Mouse (Mus musculus): ENCODE measurements around the gene Flt3. TPM values are rescaled to one million over a fixed set of nuclear protein-coding genes. Genes with fewer than 3 reads are reported as not detected.

Gene Flt3
- total and polyA plus RNA-seq, 3 experiments = 0.01 TPM; not detected in 2

GRCm38 (mm10) chr5:147317321-147317720 is 83.0 kb downstream of the Flt3 start:
- no peaks in the 10 kb centered on the region for H3K4me1 ChIP-seq (ENCODE audit: control insufficient read depth in 1 of 2, insufficient read depth in 2 of 2, low read length in 2 of 2)
- no peak overlapping the region for H3K4me3 ChIP-seq (ENCODE audit: control insufficient read depth in 1 of 2, insufficient read depth in 1 of 2, low read depth in 2 of 2, low read length in 2 of 2)
- no peak overlapping the region for H3K9ac ChIP-seq (ENCODE audit: control insufficient read depth, low read depth, low read length, poor library complexity, severe bottlenecking)
- H3K36me3 ChIP-seq (ENCODE audit: control insufficient read depth in 1 of 2, insufficient read depth in 2 of 2, low read length in 2 of 2) = no peaks in the 10 kb centered on the region
- peaks cover 0 to 4% of the 10 kb centered on the region in 2 experiments; a peak in 2 of 4 replicates for H3K27me3 ChIP-seq (ENCODE audit: control insufficient read depth in 1 of 2, insufficient read depth in 2 of 2, low read length in 2 of 2)
- DNase-seq (ENCODE audit: low read depth, low spot score) = no peak
- no peak for TF ChIP-seq KAT2A (conservative IDR thresholded peaks at IDR 0.05; ENCODE audit: low read depth, low read length)
- no peak overlapping the region for H3K27ac ChIP-seq (ENCODE audit: control insufficient read depth, low read depth, low read length)
- no peaks in the 10 kb centered on the region for H3K79me2 ChIP-seq (ENCODE audit: control insufficient read depth, insufficient read depth, low read length, poor library complexity)
- H3K9me3 ChIP-seq (replicated peaks; ENCODE audit: insufficient read depth, low read length) = no peaks in the 10 kb centered on the region

GRCm38 (mm10) chr5:147315432-147316075 is 84.7 kb downstream of the Flt3 start:
- Histone ChIP-seq H3K27me3 (ENCODE audit: control insufficient read depth in 1 of 2, insufficient read depth in 2 of 2, low read length in 2 of 2) (no peaks in the 10 kb centered on the region), H3K27ac (ENCODE audit: control insufficient read depth, low read depth, low read length) (no peak overlapping the region), H3K79me2 (ENCODE audit: control insufficient read depth, insufficient read depth, low read length, poor library complexity) (no peaks in the 10 kb centered on the region), H3K4me1 (ENCODE audit: control insufficient read depth in 1 of 2, insufficient read depth in 2 of 2, low read length in 2 of 2) (no peaks in the 10 kb centered on the region), H3K4me3 (ENCODE audit: control insufficient read depth in 1 of 2, insufficient read depth in 1 of 2, low read depth in 2 of 2, low read length in 2 of 2) (no peak overlapping the region), H3K9ac (ENCODE audit: control insufficient read depth, low read depth, low read length, poor library complexity, severe bottlenecking) (no peak overlapping the region), H3K9me3 (replicated peaks; ENCODE audit: insufficient read depth, low read length) (no peaks in the 10 kb centered on the region), H3K36me3 (ENCODE audit: control insufficient read depth in 1 of 2, insufficient read depth in 2 of 2, low read length in 2 of 2) (no peaks in the 10 kb centered on the region)
- DNase-seq (ENCODE audit: low read depth, low spot score) = no peak
- no peak for TF ChIP-seq HCFC1 (IDR thresholded peaks at IDR 0.05; ENCODE audit: low read depth, low read length)
- no peak for TF ChIP-seq EP300 (IDR thresholded peaks at IDR 0.05; ENCODE audit: low read depth in 1 of 2, low read length in 2 of 2)

DNA sequence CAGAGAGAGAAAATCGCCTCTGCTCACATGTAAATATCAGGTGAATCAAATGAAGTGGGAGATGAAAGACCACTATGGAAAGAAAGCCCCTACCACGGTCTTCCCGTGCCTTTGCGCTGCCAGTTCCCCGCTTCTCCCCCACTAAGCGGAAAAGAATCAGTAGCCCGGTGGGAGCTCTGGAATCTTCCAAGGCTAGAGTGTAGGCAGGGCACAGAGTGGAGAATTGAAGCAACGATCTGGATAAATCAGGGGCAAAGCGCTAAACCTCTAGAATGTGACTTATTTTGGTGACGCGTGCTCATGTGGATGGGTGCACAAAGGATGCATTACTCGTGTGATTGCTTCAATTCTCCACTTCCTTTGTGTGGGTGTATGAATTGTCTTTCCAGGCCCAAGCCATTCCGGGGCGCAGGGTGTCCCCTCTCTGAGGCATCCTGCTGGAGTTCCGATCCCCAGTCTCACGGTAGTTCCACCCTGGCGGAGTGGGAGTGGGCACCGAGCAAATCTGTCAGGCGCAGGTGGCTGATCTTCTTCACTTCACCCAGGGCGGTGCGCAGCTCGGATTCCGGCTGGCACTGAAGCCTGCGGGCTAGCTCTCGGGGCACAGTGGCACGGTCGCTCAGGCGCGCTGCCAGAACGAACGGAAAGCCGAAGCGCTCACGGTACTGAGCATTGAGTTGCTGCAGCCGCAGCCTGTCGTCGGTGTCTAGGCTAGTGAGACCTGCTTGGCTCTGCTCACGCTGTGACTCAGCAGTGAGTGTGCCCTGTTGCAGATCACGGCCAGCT is 85.5 kb downstream of the Flt3 start:
- TF ChIP-seq POLR2AphosphoS2 (IDR thresholded peaks at IDR 0.05; ENCODE audit: low read length) (no peak), NELFE (IDR thresholded peaks at IDR 0.05; ENCODE audit: low read depth, low read length) (no peak), EP300 (IDR thresholded peaks at IDR 0.05; ENCODE audit: low read depth in 1 of 2, low read length in 2 of 2) (no peak), MAZ (IDR thresholded peaks at IDR 0.05; ENCODE audit: low read depth, low read length) (no peak), ZNF384 (IDR thresholded peaks at IDR 0.05; ENCODE audit: low read depth, low read length) (no peak), RCOR1 (IDR thresholded peaks at IDR 0.05; ENCODE audit: low read depth, low read length) (no peak)

More for the DNA sequence above, 85.5 kb downstream of the Flt3 start:
- Histone ChIP-seq H3K79me2 (ENCODE audit: control insufficient read depth, insufficient read depth, low read length, poor library complexity) (no peaks in the 10 kb centered on the region), H3K27ac (ENCODE audit: control insufficient read depth, low read depth, low read length) (no peak overlapping the region), H3K4me1 (ENCODE audit: control insufficient read depth in 1 of 2, insufficient read depth in 2 of 2, low read length in 2 of 2) (no peaks in the 10 kb centered on the region), H3K9ac (ENCODE audit: control insufficient read depth, low read depth, low read length, poor library complexity, severe bottlenecking) (no peak overlapping the region), H3K4me3 (ENCODE audit: control insufficient read depth in 1 of 2, insufficient read depth in 1 of 2, low read depth in 2 of 2, low read length in 2 of 2) (no peak overlapping the region), H3K36me3 (ENCODE audit: control insufficient read depth in 1 of 2, insufficient read depth in 2 of 2, low read length in 2 of 2) (no peaks in the 10 kb centered on the region), H3K9me3 (replicated peaks; ENCODE audit: insufficient read depth, low read length) (no peaks in the 10 kb centered on the region), H3K27me3 (ENCODE audit: control insufficient read depth in 1 of 2, insufficient read depth in 2 of 2, low read length in 2 of 2) (no peaks in the 10 kb centered on the region)
- no peak for DNase-seq (ENCODE audit: low read depth, low spot score)

All from MEL (cell line).